Mouse (Mus musculus): ENCODE data around the gene Zfp706. TPM values are rescaled to one million over a fixed set of nuclear protein-coding genes. Genes with fewer than 3 reads are reported as not detected.

The Zfp706 gene
- polyA plus RNA-seq, 1 experiment = 184 TPM

- Histone ChIP-seq H3K36me3 (ENCODE audit: control insufficient read depth, insufficient read depth) (no peaks in the 10 kb centered on the region), H3ac (ENCODE audit: control insufficient read depth, insufficient read length, low read depth) (no peak overlapping the region), H3K79me3 (ENCODE audit: low read depth) (no peaks in the 10 kb centered on the region), H3K4me3 (ENCODE audit: insufficient read depth, poor library complexity, severe bottlenecking) (no peak overlapping the region), H3K79me2 (ENCODE audit: control insufficient read depth, insufficient read depth) (no peaks in the 10 kb centered on the region), H3K27me3 (ENCODE audit: control insufficient read depth, insufficient read depth, insufficient read length) (no peaks in the 10 kb centered on the region)
- peak; percentile 53 for TF ChIP-seq MYOD1 (IDR thresholded peaks at IDR 0.05; ENCODE audit: control insufficient read depth, insufficient read length, low read depth)
- no peak for TF ChIP-seq MAX (IDR thresholded peaks at IDR 0.05)
- no peak for TF ChIP-seq USF1 (IDR thresholded peaks at IDR 0.05; ENCODE audit: low read depth)
- peak; percentile 53 for TF ChIP-seq FOSL1 (IDR thresholded peaks at IDR 0.05; ENCODE audit: insufficient read depth, low read length, poor library complexity, severe bottlenecking)
- TF ChIP-seq CEBPB (IDR thresholded peaks at IDR 0.05; ENCODE audit: low read depth) = peak; percentile 91
Measured at GRCm38 (mm10) chr15:36960010-36960875, 47.3 kb downstream of the Zfp706 start.

- H3K4me3 ChIP-seq (ENCODE audit: insufficient read depth, poor library complexity, severe bottlenecking) = no peak overlapping the region
- no peak for TF ChIP-seq MYOD1 (IDR thresholded peaks at IDR 0.05; ENCODE audit: control insufficient read depth, insufficient read length, low read depth)
- no peak for TF ChIP-seq FOSL1 (IDR thresholded peaks at IDR 0.05; ENCODE audit: insufficient read depth, low read length, poor library complexity, severe bottlenecking)
- TF ChIP-seq CEBPB (IDR thresholded peaks at IDR 0.05; ENCODE audit: low read depth) = no peak
- TF ChIP-seq MYOG (IDR thresholded peaks at IDR 0.05; ENCODE audit: control insufficient read depth, extremely low read depth, insufficient read length) = no peak
- TF ChIP-seq MAX (IDR thresholded peaks at IDR 0.05) = no peak
- no peak for TF ChIP-seq USF1 (IDR thresholded peaks at IDR 0.05; ENCODE audit: low read depth)
- TF ChIP-seq CTCF (IDR thresholded peaks at IDR 0.05; ENCODE audit: control insufficient read depth, insufficient read depth, insufficient read length) = no peak
- H3K36me3 ChIP-seq (ENCODE audit: control insufficient read depth, insufficient read depth) = no peaks in the 10 kb centered on the region
Measured at GRCm38 (mm10) chr15:36956221-36956620, 51.4 kb downstream of the Zfp706 start.

GRCm38 (mm10) chr15:36950258-36950657 is 57.3 kb downstream of the Zfp706 start:
- no peak overlapping the region for H3K4me3 ChIP-seq (ENCODE audit: insufficient read depth, poor library complexity, severe bottlenecking)
- no peaks in the 10 kb centered on the region for H3K27me3 ChIP-seq (ENCODE audit: control insufficient read depth, insufficient read depth, insufficient read length)
- H3K79me2 ChIP-seq (ENCODE audit: control insufficient read depth, insufficient read depth) = no peaks in the 10 kb centered on the region
- TF ChIP-seq CEBPB (IDR thresholded peaks at IDR 0.05; ENCODE audit: low read depth) (no peak), USF1 (IDR thresholded peaks at IDR 0.05; ENCODE audit: low read depth) (no peak), MYOG (IDR thresholded peaks at IDR 0.05; ENCODE audit: control insufficient read depth, extremely low read depth, insufficient read length) (no peak)
- H3K36me3 ChIP-seq (ENCODE audit: control insufficient read depth, insufficient read depth) = no peaks in the 10 kb centered on the region
- no peak overlapping the region for H3ac ChIP-seq (ENCODE audit: control insufficient read depth, insufficient read length, low read depth)
- no peaks in the 10 kb centered on the region for H3K79me3 ChIP-seq (ENCODE audit: low read depth)

More at GRCm38 (mm10) chr15:36956221-36956620, 51.4 kb downstream of the Zfp706 start:
- no peak overlapping the region for H3ac ChIP-seq (ENCODE audit: control insufficient read depth, insufficient read length, low read depth)
- no peaks in the 10 kb centered on the region for H3K79me3 ChIP-seq (ENCODE audit: low read depth)
- no peaks in the 10 kb centered on the region for H3K79me2 ChIP-seq (ENCODE audit: control insufficient read depth, insufficient read depth)
- no peaks in the 10 kb centered on the region for H3K27me3 ChIP-seq (ENCODE audit: control insufficient read depth, insufficient read depth, insufficient read length)

- H3K79me2 ChIP-seq (ENCODE audit: control insufficient read depth, insufficient read depth) = no peaks in the 10 kb centered on the region
- H3ac ChIP-seq (ENCODE audit: control insufficient read depth, insufficient read length, low read depth) = no peak overlapping the region
- no peak overlapping the region for H3K4me3 ChIP-seq (ENCODE audit: insufficient read depth, poor library complexity, severe bottlenecking)
Measured at GRCm38 (mm10) chr15:36948866-36949546, 58.6 kb downstream of the Zfp706 start.

More at GRCm38 (mm10) chr15:36948866-36949546, 58.6 kb downstream of the Zfp706 start:
- TF ChIP-seq CEBPB (IDR thresholded peaks at IDR 0.05; ENCODE audit: low read depth) = no peak
- no peak for TF ChIP-seq FOSL1 (IDR thresholded peaks at IDR 0.05; ENCODE audit: insufficient read depth, low read length, poor library complexity, severe bottlenecking)
- no peak for TF ChIP-seq CTCF (IDR thresholded peaks at IDR 0.05; ENCODE audit: control insufficient read depth, insufficient read depth, insufficient read length)
- no peak for TF ChIP-seq MYOD1 (IDR thresholded peaks at IDR 0.05; ENCODE audit: control insufficient read depth, insufficient read length, low read depth)
- TF ChIP-seq MAX (IDR thresholded peaks at IDR 0.05) = no peak
- no peak for TF ChIP-seq USF1 (IDR thresholded peaks at IDR 0.05; ENCODE audit: low read depth)
- H3K36me3 ChIP-seq (ENCODE audit: control insufficient read depth, insufficient read depth) = no peaks in the 10 kb centered on the region
- no peaks in the 10 kb centered on the region for H3K79me3 ChIP-seq (ENCODE audit: low read depth)
- H3K27me3 ChIP-seq (ENCODE audit: control insufficient read depth, insufficient read depth, insufficient read length) = no peaks in the 10 kb centered on the region

Measured in C2C12 (cell line).